Mouse (Mus musculus): ENCODE results near the gene Arhgef17. TPM values are rescaled to one million over a fixed set of nuclear protein-coding genes. Genes with fewer than 3 reads are reported as not detected.

Gene Arhgef17
- polyA plus RNA-seq, 1 experiment from 2014 or later, result 7.4 TPM

DNA sequence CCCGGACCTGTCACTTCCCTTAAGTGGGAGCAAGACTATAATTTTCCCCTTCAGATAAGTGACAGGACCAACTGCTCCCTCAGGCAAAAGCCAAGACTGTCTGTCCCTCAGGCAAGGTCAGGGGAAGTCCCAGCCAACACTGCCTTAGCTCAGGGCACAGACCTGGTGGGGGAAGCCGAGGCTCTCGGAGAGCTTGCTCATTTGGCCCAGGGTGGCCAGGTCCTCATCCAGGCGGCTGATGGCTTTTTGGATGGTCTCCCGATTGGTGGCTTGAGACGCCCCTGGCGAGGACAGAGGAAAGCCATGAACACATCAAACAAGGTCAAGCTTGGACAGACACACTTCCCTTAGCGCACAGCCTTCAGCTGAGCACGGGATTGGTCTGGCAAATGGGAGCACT lies 50.4 kb downstream of the Arhgef17 start:
- no peak overlapping the region for H3K4me2 ChIP-seq (ENCODE audit: low read depth, low read length)
- 90% methylated on average over 9 of the region's 9 CpGs for WGBS
- H3K36me3 ChIP-seq (ENCODE audit: control insufficient read depth, insufficient read depth, low read length), result peaks cover 26% of the 10 kb centered on the region
- H3K4me3 ChIP-seq (replicated peaks; ENCODE audit: low read length), result no peak overlapping the region
- ATAC-seq (ENCODE audit: insufficient read depth, low FRiP score), result no peak
- no peak overlapping the region for H3K27ac ChIP-seq (ENCODE audit: low read length)
- H3K9me3 ChIP-seq (replicated peaks; ENCODE audit: control insufficient read depth, low read length), result no peaks in the 10 kb centered on the region
- no peaks in the 10 kb centered on the region for H3K27me3 ChIP-seq (ENCODE audit: control insufficient read depth, insufficient read depth, low read length)
- H3K9ac ChIP-seq (ENCODE audit: low read length), result no peak overlapping the region
- H3K4me1 ChIP-seq (ENCODE audit: control insufficient read depth, insufficient read depth, low read length), result no peaks in the 10 kb centered on the region

DNA sequence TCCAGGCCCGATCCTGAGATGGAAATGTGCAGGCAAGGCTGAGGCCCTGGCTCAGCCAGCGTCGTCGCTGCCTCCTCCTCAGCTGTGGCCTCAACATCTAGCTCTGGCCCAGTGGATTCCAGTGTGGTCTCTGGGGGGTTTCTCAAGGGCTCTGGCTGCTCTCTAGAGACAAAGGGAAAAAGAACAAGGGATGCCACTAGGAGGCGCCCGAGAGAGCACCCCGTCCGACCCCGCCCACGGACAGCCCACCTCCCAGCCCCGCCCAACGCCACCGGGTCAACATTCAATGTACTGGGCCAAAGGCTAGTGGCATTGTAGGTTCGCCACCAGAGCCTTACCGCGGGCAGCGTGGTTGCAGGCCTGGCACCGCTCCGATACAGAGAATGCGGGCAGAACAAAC lies 52.3 kb downstream of the Arhgef17 start:
- no peak overlapping the region for H3K4me2 ChIP-seq (ENCODE audit: low read depth, low read length)
- no peaks in the 10 kb centered on the region for H3K27me3 ChIP-seq (ENCODE audit: control insufficient read depth, insufficient read depth, low read length)
- no peak overlapping the region for H3K27ac ChIP-seq (ENCODE audit: low read length)
- ATAC-seq (ENCODE audit: insufficient read depth, low FRiP score), result no peak
- H3K4me1 ChIP-seq (ENCODE audit: control insufficient read depth, insufficient read depth, low read length), result 0 out of 2 replicates have a peak, but pooled peaks cover 2% of the 10 kb centered on the region
- H3K36me3 ChIP-seq (ENCODE audit: control insufficient read depth, insufficient read depth, low read length), result peaks cover 26% of the 10 kb centered on the region
- H3K4me3 ChIP-seq (replicated peaks; ENCODE audit: low read length), result no peak overlapping the region
- H3K9me3 ChIP-seq (replicated peaks; ENCODE audit: control insufficient read depth, low read length), result no peaks in the 10 kb centered on the region
- H3K9ac ChIP-seq (ENCODE audit: low read length), result no peak overlapping the region
- WGBS, result 28% methylated on average over 20 of the region's 20 CpGs

DNA sequence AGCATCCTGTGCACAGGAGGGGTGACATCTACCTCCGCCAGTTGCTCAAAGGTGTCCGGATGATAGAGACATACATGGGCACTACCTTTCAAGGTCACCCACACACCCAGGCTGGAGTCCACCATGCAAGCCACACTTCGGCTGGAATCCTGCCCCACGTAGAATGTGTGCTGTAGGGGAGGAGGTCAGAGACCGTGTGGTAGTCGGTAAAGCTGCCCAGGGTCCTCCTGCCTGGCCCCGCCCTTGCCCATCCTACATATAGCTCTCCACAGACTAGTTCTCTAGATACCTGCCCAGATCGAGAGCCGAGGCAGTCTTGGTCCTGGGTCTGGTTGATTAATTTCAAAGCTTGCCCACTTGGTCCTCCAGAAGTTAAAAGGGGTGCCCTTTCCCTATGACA lies 55.1 kb downstream of the Arhgef17 start:
- Histone ChIP-seq H3K9ac (ENCODE audit: low read length) (no peak overlapping the region), H3K27ac (ENCODE audit: low read length) (no peak overlapping the region), H3K4me1 (ENCODE audit: control insufficient read depth, insufficient read depth, low read length) (0 out of 2 replicates have a peak, but pooled peaks cover 2% of the 10 kb centered on the region), H3K4me2 (ENCODE audit: low read depth, low read length) (no peak overlapping the region), H3K27me3 (ENCODE audit: control insufficient read depth, insufficient read depth, low read length) (no peaks in the 10 kb centered on the region), H3K4me3 (replicated peaks; ENCODE audit: low read length) (no peak overlapping the region), H3K36me3 (ENCODE audit: control insufficient read depth, insufficient read depth, low read length) (peaks cover 24% of the 10 kb centered on the region), H3K9me3 (replicated peaks; ENCODE audit: control insufficient read depth, low read length) (no peaks in the 10 kb centered on the region)
- no peak for ATAC-seq (ENCODE audit: insufficient read depth, low FRiP score)
- whole genome bisulfite sequencing, result 83% methylated on average over 9 of the region's 9 CpGs

DNA sequence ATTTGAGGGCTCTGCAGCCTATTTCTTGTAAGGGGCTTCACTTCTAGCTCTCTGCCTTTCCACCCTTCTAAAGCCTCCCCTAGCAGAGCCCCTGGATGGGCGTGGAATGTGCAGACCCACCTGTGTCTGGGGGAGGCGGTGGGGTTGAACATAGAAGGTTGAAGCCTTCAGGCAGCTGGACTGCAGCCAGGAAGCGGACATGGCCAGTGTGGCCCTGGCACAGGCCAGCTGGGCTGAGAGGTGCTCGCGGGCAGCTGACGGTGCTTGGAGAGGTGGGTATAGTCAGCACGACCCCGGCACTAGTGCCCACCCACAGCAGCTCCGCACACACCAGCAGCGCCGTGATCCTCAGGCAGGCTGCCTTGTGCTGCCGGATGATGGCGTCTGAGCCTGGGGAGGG lies 55.6 kb downstream of the Arhgef17 start:
- H3K4me3 ChIP-seq (replicated peaks; ENCODE audit: low read length), result no peak overlapping the region
- H3K27me3 ChIP-seq (ENCODE audit: control insufficient read depth, insufficient read depth, low read length), result no peaks in the 10 kb centered on the region
- H3K4me1 ChIP-seq (ENCODE audit: control insufficient read depth, insufficient read depth, low read length), result 0 out of 2 replicates have a peak, but pooled peaks cover 2% of the 10 kb centered on the region
- ATAC-seq (ENCODE audit: insufficient read depth, low FRiP score), result no peak; the same call in 1 of the 2 replicates
- H3K9ac ChIP-seq (ENCODE audit: low read length), result no peak overlapping the region
- H3K27ac ChIP-seq (ENCODE audit: low read length), result peak overlapping the region; percentile 31; the same call in 1 of the 2 replicates
- H3K9me3 ChIP-seq (replicated peaks; ENCODE audit: control insufficient read depth, low read length), result no peaks in the 10 kb centered on the region
- peaks cover 24% of the 10 kb centered on the region for H3K36me3 ChIP-seq (ENCODE audit: control insufficient read depth, insufficient read depth, low read length)
- H3K4me2 ChIP-seq (ENCODE audit: low read depth, low read length), result no peak overlapping the region
- WGBS, result 85% methylated on average over 13 of the region's 13 CpGs

DNA sequence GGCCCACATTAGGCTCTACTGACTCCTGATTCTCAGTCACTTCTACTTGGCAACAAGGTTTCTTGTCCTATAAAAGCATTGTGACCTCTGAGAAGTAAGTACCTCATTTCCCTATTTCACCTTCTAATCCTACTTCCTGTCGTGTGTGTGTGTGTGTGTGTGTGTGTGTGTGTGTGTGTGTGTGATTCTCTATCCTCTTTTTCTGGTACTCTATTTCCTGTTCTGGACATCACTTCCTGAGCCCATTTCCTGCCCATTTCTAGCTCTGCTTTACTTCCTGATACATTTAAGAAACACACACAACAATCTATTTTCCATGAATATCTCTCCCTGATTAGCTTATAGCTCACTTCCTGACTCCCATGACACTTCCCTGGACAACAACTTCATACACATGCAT lies 56.1 kb downstream of the Arhgef17 start:
- ATAC-seq (ENCODE audit: insufficient read depth, low FRiP score), result no peak
- Histone ChIP-seq H3K9ac (ENCODE audit: low read length) (no peak overlapping the region), H3K4me2 (ENCODE audit: low read depth, low read length) (no peak overlapping the region), H3K27me3 (ENCODE audit: control insufficient read depth, insufficient read depth, low read length) (no peaks in the 10 kb centered on the region), H3K4me1 (ENCODE audit: control insufficient read depth, insufficient read depth, low read length) (0 out of 2 replicates have a peak, but pooled peaks cover 2% of the 10 kb centered on the region), H3K4me3 (replicated peaks; ENCODE audit: low read length) (no peak overlapping the region), H3K27ac (ENCODE audit: low read length) (peak overlapping the region; percentile 31; the same call in 1 of the 2 replicates), H3K36me3 (ENCODE audit: control insufficient read depth, insufficient read depth, low read length) (peaks cover 21% of the 10 kb centered on the region), H3K9me3 (replicated peaks; ENCODE audit: control insufficient read depth, low read length) (no peaks in the 10 kb centered on the region)
- 43% methylated on average over 1 of the region's 1 CpGs for WGBS

DNA sequence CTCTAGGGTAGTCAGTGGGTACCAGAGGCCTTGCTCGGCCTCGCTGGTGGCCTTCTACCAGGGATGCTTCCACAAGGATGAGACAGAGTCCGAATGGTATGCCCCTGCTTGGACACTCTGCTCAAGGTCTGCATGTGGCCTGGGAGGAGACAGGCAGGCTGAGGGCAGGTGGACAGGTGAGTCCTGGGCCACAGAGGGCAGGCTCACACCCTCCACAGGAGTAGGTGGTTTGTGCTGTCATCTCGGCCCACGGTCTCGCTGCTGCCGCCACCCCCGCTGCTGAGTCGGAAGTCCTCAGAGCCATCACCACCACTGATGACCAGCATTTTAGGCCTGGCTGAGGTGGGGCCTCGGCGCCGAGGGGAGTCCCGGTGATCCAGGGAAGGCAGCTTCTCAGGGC lies 58.7 kb downstream of the Arhgef17 start:
- Histone ChIP-seq H3K4me2 (ENCODE audit: low read depth, low read length) (no peak overlapping the region), H3K4me3 (replicated peaks; ENCODE audit: low read length) (no peak overlapping the region), H3K9me3 (replicated peaks; ENCODE audit: control insufficient read depth, low read length) (no peaks in the 10 kb centered on the region), H3K27ac (ENCODE audit: low read length) (no peak overlapping the region), H3K36me3 (ENCODE audit: control insufficient read depth, insufficient read depth, low read length) (peaks cover 15% of the 10 kb centered on the region; the same call in 1 of the 2 replicates), H3K27me3 (ENCODE audit: control insufficient read depth, insufficient read depth, low read length) (no peaks in the 10 kb centered on the region), H3K4me1 (ENCODE audit: control insufficient read depth, insufficient read depth, low read length) (0 out of 2 replicates have a peak, but pooled peaks cover 2% of the 10 kb centered on the region), H3K9ac (ENCODE audit: low read length) (no peak overlapping the region)
- no peak for ATAC-seq (ENCODE audit: insufficient read depth, low FRiP score)
- 91% methylated on average over 13 of the region's 13 CpGs for WGBS

DNA sequence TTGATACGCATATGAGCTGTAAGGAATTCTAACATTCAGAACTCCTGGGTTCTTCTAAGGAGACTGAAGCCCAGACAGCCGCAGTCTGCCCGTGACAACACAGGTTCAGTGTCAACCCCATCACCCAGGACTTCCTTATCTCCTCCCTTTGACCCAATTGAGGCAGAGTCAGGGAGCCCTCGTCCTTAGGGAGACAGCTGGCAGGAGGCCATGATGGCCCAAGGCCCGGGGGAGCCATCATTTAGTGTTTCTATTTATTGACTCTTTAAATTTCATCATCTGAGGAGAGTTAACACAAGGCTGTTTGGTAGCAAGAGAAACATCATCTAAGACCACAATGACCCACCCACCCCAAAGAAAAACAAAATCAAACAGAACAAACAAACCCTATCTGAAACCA lies 60.0 kb downstream of the Arhgef17 start:
- Histone ChIP-seq H3K36me3 (ENCODE audit: control insufficient read depth, insufficient read depth, low read length) (peaks cover 12% of the 10 kb centered on the region; the same call in 1 of the 2 replicates), H3K9ac (ENCODE audit: low read length) (no peak overlapping the region), H3K4me2 (ENCODE audit: low read depth, low read length) (no peak overlapping the region), H3K4me3 (replicated peaks; ENCODE audit: low read length) (no peak overlapping the region), H3K4me1 (ENCODE audit: control insufficient read depth, insufficient read depth, low read length) (0 out of 2 replicates have a peak, but pooled peaks cover 2% of the 10 kb centered on the region), H3K27ac (ENCODE audit: low read length) (no peak overlapping the region), H3K27me3 (ENCODE audit: control insufficient read depth, insufficient read depth, low read length) (no peaks in the 10 kb centered on the region), H3K9me3 (replicated peaks; ENCODE audit: control insufficient read depth, low read length) (no peaks in the 10 kb centered on the region)
- ATAC-seq (ENCODE audit: insufficient read depth, low FRiP score), result no peak
- WGBS, result 76% methylated on average over 5 of the region's 5 CpGs

DNA sequence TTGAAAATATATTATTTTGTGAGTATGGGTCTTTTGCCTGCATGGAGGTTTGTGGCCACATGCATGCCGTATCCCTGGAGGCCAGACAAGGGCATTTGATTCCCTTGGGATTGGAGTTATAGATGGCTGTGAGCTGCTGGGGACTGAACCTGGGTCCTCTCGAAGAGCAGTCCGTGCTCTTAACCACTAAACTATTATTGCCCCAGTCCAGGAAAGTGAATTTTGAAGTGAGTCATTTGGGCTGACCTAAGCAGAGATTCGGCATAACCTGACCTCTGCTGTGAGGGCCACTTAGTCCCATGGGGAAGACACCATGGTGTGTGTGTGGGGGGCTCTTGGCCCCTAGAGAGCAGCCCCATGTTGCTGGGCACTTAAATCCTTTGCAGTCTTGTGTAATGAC lies 60.6 kb downstream of the Arhgef17 start:
- Histone ChIP-seq H3K4me2 (ENCODE audit: low read depth, low read length) (no peak overlapping the region), H3K9ac (ENCODE audit: low read length) (no peak overlapping the region), H3K36me3 (ENCODE audit: control insufficient read depth, insufficient read depth, low read length) (peaks cover 12% of the 10 kb centered on the region; the same call in 1 of the 2 replicates), H3K4me1 (ENCODE audit: control insufficient read depth, insufficient read depth, low read length) (0 out of 2 replicates have a peak, but pooled peaks cover 2% of the 10 kb centered on the region), H3K27ac (ENCODE audit: low read length) (no peak overlapping the region), H3K27me3 (ENCODE audit: control insufficient read depth, insufficient read depth, low read length) (no peaks in the 10 kb centered on the region), H3K9me3 (replicated peaks; ENCODE audit: control insufficient read depth, low read length) (no peaks in the 10 kb centered on the region), H3K4me3 (replicated peaks; ENCODE audit: low read length) (no peak overlapping the region)
- ATAC-seq (ENCODE audit: insufficient read depth, low FRiP score), result no peak
- 85% methylated on average over 4 of the region's 4 CpGs for WGBS

DNA sequence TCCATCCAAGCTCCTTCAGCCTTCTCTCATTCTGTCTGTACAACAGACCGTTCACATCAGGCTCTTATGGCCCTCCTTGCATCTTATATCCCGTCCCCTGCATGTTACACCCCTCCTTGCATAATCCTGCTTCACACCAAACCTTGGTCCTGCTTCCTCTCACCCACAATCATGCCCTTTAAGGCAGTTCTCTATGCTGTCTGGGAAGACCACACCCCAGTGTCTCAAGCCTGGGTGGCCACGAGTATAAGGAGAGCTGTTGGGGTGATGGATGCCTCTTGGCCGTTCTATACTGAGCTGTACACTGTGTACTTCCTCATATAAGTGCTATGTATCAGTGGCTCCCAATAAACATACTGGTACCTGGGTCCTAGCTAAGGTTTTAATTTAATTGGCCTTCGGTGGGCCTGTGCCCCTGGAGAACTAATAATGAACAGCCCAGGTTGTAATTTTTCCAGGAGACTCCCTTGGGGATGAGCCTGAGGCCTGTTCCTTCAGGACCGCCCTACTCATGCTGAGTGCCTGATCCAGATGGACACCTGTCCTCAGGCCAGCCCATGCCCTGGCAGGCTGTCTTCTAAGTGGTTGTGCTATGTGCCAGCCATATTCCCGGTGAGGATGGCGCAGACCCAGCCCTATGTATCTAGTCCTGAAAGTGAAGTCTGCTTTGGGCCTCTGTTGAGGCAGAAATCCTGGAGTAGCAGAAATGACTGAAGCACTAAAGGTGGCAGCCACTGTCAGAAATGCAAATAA lies 61.9 kb downstream of the Arhgef17 start:
- no peak for ATAC-seq (ENCODE audit: insufficient read depth, low FRiP score)
- WGBS, result 80% methylated on average over 8 of the region's 8 CpGs
- H3K4me1 ChIP-seq (ENCODE audit: control insufficient read depth, insufficient read depth, low read length), result no peaks in the 10 kb centered on the region

More for the DNA sequence above, 61.9 kb downstream of the Arhgef17 start:
- H3K36me3 ChIP-seq (ENCODE audit: control insufficient read depth, insufficient read depth, low read length), result peaks cover 12% of the 10 kb centered on the region; the same call in 1 of the 2 replicates
- no peaks in the 10 kb centered on the region for H3K9me3 ChIP-seq (replicated peaks; ENCODE audit: control insufficient read depth, low read length)
- no peaks in the 10 kb centered on the region for H3K27me3 ChIP-seq (ENCODE audit: control insufficient read depth, insufficient read depth, low read length)
- H3K9ac ChIP-seq (ENCODE audit: low read length), result no peak overlapping the region
- no peak overlapping the region for H3K4me2 ChIP-seq (ENCODE audit: low read depth, low read length)
- H3K27ac ChIP-seq (ENCODE audit: low read length), result no peak overlapping the region
- no peak overlapping the region for H3K4me3 ChIP-seq (replicated peaks; ENCODE audit: low read length)

All from stomach, embryonic 16.5 days (tissue).